In genomic region chrX:50566345-50566744, GRCm38 (mm10) we compare ENCODE assay signal across 9 mouse cellular contexts.
A peak's percentile ranks its signal among the peaks of the same experiment; 100 is the strongest.
DNase-seq lines count a peak whose midpoint lies in the region; ATAC-seq and TF ChIP-seq lines count a peak whose summit lies in the region.
"Had no signal": no experiment of that assay in that cellular context is flagged by ENCODE, and none has a peak within 500 bp of the region (broad histone marks: within the 10 kb centered on the region; RNA-seq: fewer than 3 reads in every experiment).

No protein-coding gene starts in this region.

- WGBS in kidney, adult 2 months: 95% methylated on average over 5 of the region's 5 CpGs
- WGBS in embryonic facial prominence, embryonic 10.5 days: 57% methylated on average over 5 of the region's 5 CpGs
- WGBS in lung, postnatal 0 days: 72% methylated on average over 5 of the region's 5 CpGs

- intact Hi-C loops in left cerebral cortex, postnatal 4 days (cut with DNase I): no loop called here

- H3K4me1 ChIP-seq in kidney, adult 2 months (ENCODE audit: control insufficient read depth, insufficient read depth, low read length): no peaks in the 10 kb centered on the region
- no peaks in the 10 kb centered on the region for H3K4me1 ChIP-seq in embryonic facial prominence, embryonic 10.5 days
- no peaks in the 10 kb centered on the region for H3K4me1 ChIP-seq in lung, postnatal 0 days (ENCODE audit: insufficient read depth, low read depth, low read length)
- H3K4me1 ChIP-seq: embryonic facial prominence, embryonic 12.5 days had no signal

- H3K9me3 ChIP-seq in embryonic facial prominence, embryonic 10.5 days: no peaks in the 10 kb centered on the region
- no peaks in the 10 kb centered on the region for H3K9me3 ChIP-seq in lung, postnatal 0 days (ENCODE audit: low read length)
- H3K9me3 ChIP-seq: embryonic facial prominence, embryonic 12.5 days had no signal

- no peak for TF ChIP-seq CTCF in kidney, adult 2 months (conservative IDR thresholded peaks at IDR 0.05; ENCODE audit: insufficient read depth, insufficient read length, low read depth, low read length)
- peak; percentile 81 for TF ChIP-seq CTCF in lung, postnatal 0 days (IDR thresholded peaks at IDR 0.05)

- TF ChIP-seq EP300 in lung, postnatal 0 days (IDR thresholded peaks at IDR 0.05): no peak

- H3K4me2 ChIP-seq in lung, postnatal 0 days (replicated peaks; ENCODE audit: low read depth, low read length): no peak overlapping the region
- H3K4me2 ChIP-seq: embryonic facial prominence, embryonic 12.5 days had no signal

- H3K4me3 ChIP-seq in kidney, adult 2 months (ENCODE audit: insufficient read depth, low read depth, low read length): no peak overlapping the region
- H3K4me3 ChIP-seq in embryonic facial prominence, embryonic 10.5 days: no peak overlapping the region
- no peak overlapping the region for H3K4me3 ChIP-seq in lung, postnatal 0 days (ENCODE audit: low read depth, low read length)
- H3K4me3 ChIP-seq: embryonic facial prominence, embryonic 12.5 days had no signal

- ATAC-seq in lung, postnatal 0 days: peak; percentile 66

- no peak overlapping the region for H3K9ac ChIP-seq in lung, postnatal 0 days (replicated peaks; ENCODE audit: low read depth)
- H3K9ac ChIP-seq: embryonic facial prominence, embryonic 12.5 days had no signal

- TF ChIP-seq POLR2A in kidney, adult 2 months (IDR thresholded peaks at IDR 0.05; ENCODE audit: low read depth, low read length): no peak

- peak; percentile 81 for DNase-seq in kidney, adult 11 months
- DNase-seq in kidney, adult 2 months: no peak
- DNase-seq in MN1 (ENCODE audit: low spot score): peak; percentile 77
- peak; percentile 49 for DNase-seq in embryonic facial prominence, embryonic 10.5 days (ENCODE audit: low spot score)
- DNase-seq in induced T-regulatory cell, adult 2 months (ENCODE audit: low read depth): peak; percentile 14
- peak; percentile 48 for DNase-seq in lung, postnatal 0 days (ENCODE audit: low spot score)
- DNase-seq in retina, postnatal 1 day: peak; percentile 71
- DNase-seq in left cerebral cortex, postnatal 4 days: no peak

- no peaks in the 10 kb centered on the region for H3K36me3 ChIP-seq in kidney, adult 2 months (ENCODE audit: control insufficient read depth, insufficient read depth, low read length)
- peaks cover 67% of the 10 kb centered on the region for H3K36me3 ChIP-seq in embryonic facial prominence, embryonic 10.5 days (replicated peaks)
- H3K36me3 ChIP-seq in lung, postnatal 0 days (ENCODE audit: insufficient read depth, low read length): no peaks in the 10 kb centered on the region

- H3K27me3 ChIP-seq in kidney, adult 2 months (replicated peaks; ENCODE audit: control insufficient read depth, insufficient read depth, low read length): no peaks in the 10 kb centered on the region
- H3K27me3 ChIP-seq in embryonic facial prominence, embryonic 10.5 days (replicated peaks; ENCODE audit: low read depth, poor library complexity, severe bottlenecking): no peaks in the 10 kb centered on the region
- H3K27me3 ChIP-seq in lung, postnatal 0 days (replicated peaks; ENCODE audit: insufficient read depth, low read length): no peaks in the 10 kb centered on the region
- H3K27me3 ChIP-seq: embryonic facial prominence, embryonic 12.5 days had no signal

- H3K27ac ChIP-seq in kidney, adult 2 months (ENCODE audit: insufficient read depth, low read depth, low read length): no peak overlapping the region
- H3K27ac ChIP-seq in embryonic facial prominence, embryonic 10.5 days (replicated peaks): no peak overlapping the region
- H3K27ac ChIP-seq in lung, postnatal 0 days (ENCODE audit: low read length): no peak overlapping the region
- H3K27ac ChIP-seq: embryonic facial prominence, embryonic 12.5 days had no signal

Comparison
In these comparisons a context has a peak if more than half of its experiments do, and no peak if none do; other contexts are left out.
1. DNase-seq: peak in kidney, adult 11 months (single experiment), MN1 (single experiment), embryonic facial prominence, embryonic 10.5 days (single experiment), induced T-regulatory cell, adult 2 months (single experiment), lung, postnatal 0 days (single experiment) and retina, postnatal 1 day (single experiment); none in kidney, adult 2 months (single experiment) and left cerebral cortex, postnatal 4 days (single experiment).